8 mouse cellular contexts compared by ENCODE assay signal in the genomic region with DNA sequence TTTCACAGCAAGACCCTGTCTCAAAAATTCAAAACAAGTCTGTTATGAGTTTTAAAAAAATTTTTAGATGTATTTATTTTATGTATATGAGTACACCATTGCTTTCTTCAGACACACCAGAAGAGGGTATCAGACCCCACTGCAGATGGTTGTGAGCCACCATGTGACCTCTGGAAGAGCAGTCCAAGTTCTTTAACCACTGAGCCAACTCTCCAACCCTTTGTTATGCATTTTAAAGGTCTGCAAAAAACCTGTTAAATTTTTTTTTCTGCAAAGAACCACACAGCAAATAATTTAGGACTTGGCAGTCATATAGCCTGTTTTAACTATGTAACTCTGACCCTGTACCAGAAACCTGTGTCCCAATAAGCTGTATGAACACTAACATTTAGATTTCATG. TPM values are rescaled to one million over a fixed set of nuclear protein-coding genes. Genes with fewer than 3 reads are reported as not detected.
A peak's percentile ranks its signal among the peaks of the same experiment; 100 is the strongest.
DNase-seq lines count a peak whose midpoint lies in the region; ATAC-seq and TF ChIP-seq lines count a peak whose summit lies in the region.

No protein-coding gene starts in this region.

- ATAC-seq in heart, embryonic 14.5 days (ENCODE audit: insufficient number of reproducible peaks, insufficient read depth, low FRiP score, low read depth), result no peak
- no peak for ATAC-seq in hindbrain, embryonic 13.5 days (ENCODE audit: low FRiP score)
- no peak for ATAC-seq in midbrain, embryonic 11.5 days (ENCODE audit: low FRiP score)

- H3K36me3 ChIP-seq in heart, embryonic 14.5 days (ENCODE audit: control insufficient read depth, insufficient read depth, low read length), result peaks cover 44% of the 10 kb centered on the region
- peaks cover 18% of the 10 kb centered on the region for H3K36me3 ChIP-seq in ES-E14 (ENCODE audit: control insufficient read depth, insufficient read depth, low read length, poor library complexity, severe bottlenecking)
- peaks cover 9% of the 10 kb centered on the region for H3K36me3 ChIP-seq in hindbrain, embryonic 13.5 days
- peaks cover 5% of the 10 kb centered on the region; the same call in 1 of the 2 replicates for H3K36me3 ChIP-seq in midbrain, embryonic 11.5 days (ENCODE audit: control insufficient read depth, insufficient read depth, low read length)

- peak overlapping the region; percentile 82 for H3K9ac ChIP-seq in heart, embryonic 14.5 days (ENCODE audit: low read length)
- peak overlapping the region; percentile 93; the same call in 1 of the 2 replicates for H3K9ac ChIP-seq in ES-E14 (ENCODE audit: insufficient read depth, low read depth, low read length, poor library complexity, severe bottlenecking)
- peak overlapping the region; percentile 77 for H3K9ac ChIP-seq in hindbrain, embryonic 13.5 days
- peak overlapping the region; percentile 78 for H3K9ac ChIP-seq in midbrain, embryonic 11.5 days (ENCODE audit: low read length)

- no peak overlapping the region for H3K27ac ChIP-seq in heart, embryonic 14.5 days (replicated peaks in 1 of 2; ENCODE audit: control insufficient read depth in 1 of 2, insufficient read depth in 1 of 2, low read depth in 2 of 2, low read length in 2 of 2)
- H3K27ac ChIP-seq in ES-E14 (ENCODE audit: insufficient read depth, low read depth, low read length, poor library complexity, severe bottlenecking), result no peak overlapping the region
- H3K27ac ChIP-seq in hindbrain, embryonic 13.5 days, result no peak overlapping the region
- H3K27ac ChIP-seq in midbrain, embryonic 11.5 days (ENCODE audit: low read depth, low read length), result no peak overlapping the region

- no peaks in the 10 kb centered on the region for H3K9me3 ChIP-seq in heart, embryonic 14.5 days (ENCODE audit: control insufficient read depth, low read length)
- H3K9me3 ChIP-seq in ES-E14 (ENCODE audit: control insufficient read depth, insufficient read depth, low read depth, low read length), result no peaks in the 10 kb centered on the region
- H3K9me3 ChIP-seq in hindbrain, embryonic 13.5 days, result no peaks in the 10 kb centered on the region
- H3K9me3 ChIP-seq in midbrain, embryonic 11.5 days (ENCODE audit: control insufficient read depth, low read length), result no peaks in the 10 kb centered on the region

- H3K4me1 ChIP-seq in heart, embryonic 14.5 days (ENCODE audit: control insufficient read depth in 2 of 2, insufficient read depth in 2 of 2, low read length in 2 of 2), result peaks cover 0 to 7% of the 10 kb centered on the region in 2 experiments; a peak in 2 of 4 replicates
- no peaks in the 10 kb centered on the region for H3K4me1 ChIP-seq in ES-E14 (ENCODE audit: control insufficient read depth in 2 of 2, insufficient read depth in 2 of 2, low read length in 2 of 2, poor library complexity in 1 of 2)
- H3K4me1 ChIP-seq in hindbrain, embryonic 13.5 days (replicated peaks), result peaks cover 17% of the 10 kb centered on the region
- H3K4me1 ChIP-seq in midbrain, embryonic 11.5 days (ENCODE audit: control insufficient read depth, insufficient read depth, low read length), result peaks cover 11% of the 10 kb centered on the region

- peak overlapping the region; percentile 93 for H3K4me2 ChIP-seq in heart, embryonic 14.5 days (ENCODE audit: low read length)
- peak overlapping the region; percentile 99 for H3K4me2 ChIP-seq in hindbrain, embryonic 13.5 days
- H3K4me2 ChIP-seq in midbrain, embryonic 11.5 days, result peak overlapping the region; percentile 71

- peak overlapping the region in 1 of 2 experiments; percentile 88; a peak in 2 of 4 replicates for H3K4me3 ChIP-seq in heart, embryonic 14.5 days (ENCODE audit: control insufficient read depth in 1 of 2, insufficient read depth in 1 of 2, low read depth in 1 of 2, low read length in 2 of 2)
- peak overlapping the region; percentile 91 to 92 for H3K4me3 ChIP-seq in ES-E14 (ENCODE audit: insufficient read depth in 1 of 2, low read depth in 1 of 2, low read length in 2 of 2, poor library complexity in 1 of 2, severe bottlenecking in 1 of 2)
- H3K4me3 ChIP-seq in hindbrain, embryonic 13.5 days, result peak overlapping the region; percentile 77
- peak overlapping the region; percentile 88 for H3K4me3 ChIP-seq in midbrain, embryonic 11.5 days (ENCODE audit: low read depth, low read length)

- in situ Hi-C loops in ES-E14 (cut with MboI; ENCODE audit: low sequenced_read_pairs in 2 of 2, unreplicated experiment in 2 of 2), result no loop called here

- DNase-seq in heart, adult 11 months, result no peak
- no peak for DNase-seq in ES-E14 (ENCODE audit: low read depth, low spot score)
- DNase-seq in midbrain, embryonic 11.5 days (ENCODE audit: low spot score, missing footprints), result no peak
- DNase-seq in thymus, postnatal 10 days (ENCODE audit: low spot score in 2 of 2), result no peak
- DNase-seq in embryo, embryonic 11 days, result no peak
- DNase-seq in frontal cortex, adult 2 months (ENCODE audit: extremely low spot score in 1 of 2, low spot score in 1 of 2), result no peak

- H3K27me3 ChIP-seq in heart, embryonic 14.5 days (ENCODE audit: control insufficient read depth, insufficient read depth, low read length), result no peaks in the 10 kb centered on the region
- no peaks in the 10 kb centered on the region for H3K27me3 ChIP-seq in hindbrain, embryonic 13.5 days
- no peaks in the 10 kb centered on the region for H3K27me3 ChIP-seq in midbrain, embryonic 11.5 days (ENCODE audit: control insufficient read depth, insufficient read depth, low read length)

TF ChIP-seq in ES-E14, 5 proteins besides CTCF, POLR2A, EP300 and RAD21:
- TF ChIP-seq HCFC1 (IDR thresholded peaks at IDR 0.05; ENCODE audit: borderline replicate concordance, insufficient read depth, low read length) (no peak), ZNF384 (IDR thresholded peaks at IDR 0.05; ENCODE audit: low read depth, low read length) (no peak), ZC3H11A (IDR thresholded peaks at IDR 0.05; ENCODE audit: borderline replicate concordance, low read depth, low read length) (no peak), MAFK (IDR thresholded peaks at IDR 0.05; ENCODE audit: insufficient read depth, low read depth, low read length) (no peak), CHD2 (IDR thresholded peaks at IDR 0.05; ENCODE audit: low read depth, low read length) (no peak)

RNA-seq across cellular contexts. Expression of gene Cenph, which starts 1.0 kb away (rescaled TPM):
- 18.0 and 18.1 TPM in 2 replicates for polyA plus RNA-seq in heart, embryonic 14.5 days (2014; fragmentation: Nextera tagmentation; extraction: Ambion mirVana)
- total RNA-seq in ES-E14 (2012; rRNA removed), result 31.6 and 39.9 TPM in 2 replicates
- polyA plus RNA-seq in hindbrain, embryonic 13.5 days (2015; fragmentation: Nextera tagmentation; extraction: Ambion mirVana), result 10.2 and 11.5 TPM in 2 replicates
- polyA plus RNA-seq in midbrain, embryonic 11.5 days (2014; fragmentation: Nextera tagmentation; extraction: Ambion mirVana), result 56.2 and 60.8 TPM in 2 replicates
- 1.7 TPM in 2 replicates for polyA plus RNA-seq in frontal cortex, adult 2 months (2012; rRNA removed)

RNA-seq across cellular contexts. Expression of gene Ccnb1, which starts 11.7 kb away (rescaled TPM):
- 188 and 214 TPM in 2 replicates for polyA plus RNA-seq in heart, embryonic 14.5 days (2014; fragmentation: Nextera tagmentation; extraction: Ambion mirVana)
- total RNA-seq in ES-E14 (2012; rRNA removed), result 410 and 549 TPM in 2 replicates
- polyA plus RNA-seq in hindbrain, embryonic 13.5 days (2015; fragmentation: Nextera tagmentation; extraction: Ambion mirVana), result 57.6 and 65.0 TPM in 2 replicates
- polyA plus RNA-seq in midbrain, embryonic 11.5 days (2014; fragmentation: Nextera tagmentation; extraction: Ambion mirVana), result 415 and 420 TPM in 2 replicates
- 1.5 and 1.6 TPM in 2 replicates for polyA plus RNA-seq in frontal cortex, adult 2 months (2012; rRNA removed)

RNA-seq across cellular contexts. Expression of gene Mrps36, which starts 30.2 kb away (rescaled TPM):
- 288 and 291 TPM in 2 replicates for polyA plus RNA-seq in heart, embryonic 14.5 days (2014; fragmentation: Nextera tagmentation; extraction: Ambion mirVana)
- 45.4 and 58.9 TPM in 2 replicates for total RNA-seq in ES-E14 (2012; rRNA removed)
- polyA plus RNA-seq in hindbrain, embryonic 13.5 days (2015; fragmentation: Nextera tagmentation; extraction: Ambion mirVana), result 139 and 151 TPM in 2 replicates
- 143 and 153 TPM in 2 replicates for polyA plus RNA-seq in midbrain, embryonic 11.5 days (2014; fragmentation: Nextera tagmentation; extraction: Ambion mirVana)
- 79.5 and 83.3 TPM in 2 replicates for polyA plus RNA-seq in frontal cortex, adult 2 months (2012; rRNA removed)

RNA-seq across cellular contexts. Expression of gene Cdk7, which starts 44.0 kb away (rescaled TPM):
- 69.2 and 70.2 TPM in 2 replicates for polyA plus RNA-seq in heart, embryonic 14.5 days (2014; fragmentation: Nextera tagmentation; extraction: Ambion mirVana)
- total RNA-seq in ES-E14 (2012; rRNA removed), result 60.0 and 83.6 TPM in 2 replicates
- 50.7 and 53.1 TPM in 2 replicates for polyA plus RNA-seq in hindbrain, embryonic 13.5 days (2015; fragmentation: Nextera tagmentation; extraction: Ambion mirVana)
- 66.3 and 68.4 TPM in 2 replicates for polyA plus RNA-seq in midbrain, embryonic 11.5 days (2014; fragmentation: Nextera tagmentation; extraction: Ambion mirVana)
- 18.6 and 22.2 TPM in 2 replicates for polyA plus RNA-seq in frontal cortex, adult 2 months (2012; rRNA removed)

RNA-seq across cellular contexts. Expression of gene Slc30a5, which starts 58.5 kb away (rescaled TPM):
- polyA plus RNA-seq in heart, embryonic 14.5 days (2014; fragmentation: Nextera tagmentation; extraction: Ambion mirVana), result 38.5 and 41.9 TPM in 2 replicates
- total RNA-seq in ES-E14 (2012; rRNA removed), result 85.6 and 102 TPM in 2 replicates
- polyA plus RNA-seq in hindbrain, embryonic 13.5 days (2015; fragmentation: Nextera tagmentation; extraction: Ambion mirVana), result 32.9 and 34.3 TPM in 2 replicates
- 45.7 and 46.2 TPM in 2 replicates for polyA plus RNA-seq in midbrain, embryonic 11.5 days (2014; fragmentation: Nextera tagmentation; extraction: Ambion mirVana)
- 42.0 and 43.4 TPM in 2 replicates for polyA plus RNA-seq in frontal cortex, adult 2 months (2012; rRNA removed)

Comparison
In these comparisons a context has a peak if more than half of its experiments do, and no peak if none do; other contexts are left out.
1. RNA of gene Ccnb1, which starts 11.7 kb away (polyA plus RNA-seq): 415 to 420 TPM in midbrain, embryonic 11.5 days, 188 to 214 TPM in heart, embryonic 14.5 days and 57.6 to 65.0 TPM in hindbrain, embryonic 13.5 days; 1.5 to 1.6 TPM in frontal cortex, adult 2 months; every median in the first group is over 10 times any median in the second.
2. Peak in every context shown above with its lines, with median percentiles within 50 percentile points of each other: H3K4me2 ChIP-seq and H3K9ac ChIP-seq.